Mouse (Mus musculus) lung, adult 2 months (tissue): ENCODE measurements at regions not wholly inside any gene's neighbourhood (a gene's known extent, or its start where the extent isn't known, plus 50 kb on each side); places are given as distances from the start of the nearest gene placed in this dataset.

Source experiments
- DNase-seq: peaks from one replicate; pipeline ENCODE4 v3.0.0; 2022
- H3K4me1 ChIP-seq: fragments of 200-500 bp; 2 replicates; pipeline ENCODE4 v1.6.1; 2011; ENCODE audit warnings: low read length; ENCODE audit not compliant: control insufficient read depth, insufficient read depth
- H3K4me3 ChIP-seq: fragments of 200-500 bp; replicated peaks from 2 replicates; pipeline ENCODE3; 2011; ENCODE audit warnings: low read depth, mild to moderate bottlenecking, control low read depth, low read length; ENCODE audit errors: extremely low read depth
- CTCF ChIP-seq: fragments of 200-500 bp; IDR thresholded peaks from 2 replicates; pipeline ENCODE4 v1.5.1; 2011; ENCODE audit warnings: mild to moderate bottlenecking, low read length, control low read depth; ENCODE audit not compliant: insufficient read depth
- POLR2A ChIP-seq: fragments of 200-500 bp; IDR thresholded peaks from 2 replicates; pipeline ENCODE4 v1.6.1; 2011; ENCODE audit warnings: low read depth, mild to moderate bottlenecking, control low read depth, low read length, borderline replicate concordance; ENCODE audit errors: extremely low read depth
- WGBS: fragments of 180-500 bp; shearing (Covaris S2); methylation state at CpG from one replicate; pipeline ENCODE4 v1.1.7; 2018; 5-methylcytosine and 5-hydroxymethylcytosine counted together

DNA sequence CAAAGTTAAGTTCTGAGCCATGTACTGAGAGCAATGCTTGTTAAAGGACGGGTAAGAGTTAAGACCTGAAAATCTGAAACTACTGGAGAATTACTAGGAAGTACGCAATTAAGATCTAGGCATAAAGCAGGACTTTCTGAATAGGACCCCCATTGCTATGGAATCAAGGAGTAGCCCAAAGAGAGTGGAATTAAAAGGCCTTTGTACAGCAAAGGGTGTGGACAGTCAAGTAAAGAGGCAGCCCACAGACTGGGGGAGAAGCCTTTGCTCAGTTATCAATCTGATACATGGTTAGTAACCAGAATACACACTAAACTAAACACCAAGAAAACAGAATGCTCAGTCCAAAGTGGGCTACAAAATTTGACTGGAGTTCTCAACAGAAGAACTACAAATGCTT, 104.2 kb upstream of the Serp2 start:
- Histone ChIP-seq H3K4me1 (peaks cover 14% of the 10 kb centered on the region), H3K4me3 (no peak overlapping the region)
- DNase-seq, result no peak
- WGBS, result 94% methylated on average over 2 of the region's 2 CpGs
- TF ChIP-seq POLR2A (no peak), CTCF (no peak)

- H3K4me3 ChIP-seq, result no peak overlapping the region
- WGBS, result 39% methylated on average over 15 of the region's 15 CpGs
- DNase-seq, result no peak
- TF ChIP-seq POLR2A (no peak), CTCF (no peak)
- peaks cover 10% of the 10 kb centered on the region for H3K4me1 ChIP-seq
These were observed 102.3 kb upstream of the Serp2 start for GRCm38 (mm10) chr14:76658952-76659502.

GRCm38 (mm10) chr14:76657784-76658610, 101.3 kb upstream of the Serp2 start:
- peak; percentile 62 for DNase-seq
- no peak for TF ChIP-seq CTCF
- TF ChIP-seq POLR2A, result no peak
- WGBS, result 38% methylated on average over 9 of the region's 9 CpGs
- no peak overlapping the region for H3K4me3 ChIP-seq
- H3K4me1 ChIP-seq, result peaks cover 10% of the 10 kb centered on the region

- WGBS, result 50% methylated on average over 7 of the region's 7 CpGs
- Histone ChIP-seq H3K4me1 (peaks cover 10% of the 10 kb centered on the region), H3K4me3 (no peak overlapping the region)
- DNase-seq, result no peak
- TF ChIP-seq POLR2A (no peak), CTCF (no peak)
These were observed 100.7 kb upstream of the Serp2 start for GRCm38 (mm10) chr14:76657375-76657774.

DNA sequence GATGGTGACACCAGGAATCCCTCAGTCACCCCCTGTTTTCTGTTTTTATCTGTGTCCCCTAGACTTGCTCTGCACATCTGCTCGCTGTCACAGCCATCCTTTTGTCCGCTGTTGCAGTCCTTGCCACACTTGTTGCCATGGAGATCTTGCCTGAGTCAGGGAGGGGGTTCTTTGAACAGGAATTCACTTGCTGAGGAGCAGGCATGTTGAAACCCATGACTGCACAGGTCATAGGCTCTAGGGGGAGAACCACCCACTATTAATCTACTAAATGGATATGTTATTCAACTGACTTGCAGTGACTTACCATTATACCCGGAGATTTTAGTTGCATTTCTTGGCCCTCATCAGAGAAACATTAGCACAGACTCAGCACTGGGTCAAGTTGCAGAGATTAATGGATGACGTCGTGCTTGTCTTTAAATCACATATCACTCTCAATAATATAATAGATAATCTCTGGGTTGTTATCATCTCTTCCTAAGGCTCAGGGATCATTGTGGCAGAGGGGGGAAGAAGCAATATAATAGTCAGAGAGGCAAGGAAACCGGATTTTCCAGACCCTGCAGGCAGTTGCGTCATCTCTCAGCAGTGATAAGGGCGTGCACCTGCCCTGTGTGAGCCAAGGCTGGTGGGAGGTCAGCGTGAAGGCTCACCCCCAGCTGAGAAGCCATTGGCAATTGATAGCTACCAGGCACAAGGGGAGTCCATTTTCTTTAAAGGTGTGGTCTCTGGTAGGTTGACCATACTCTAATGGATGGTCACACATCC, 95.9 kb upstream of the Serp2 start:
- TF ChIP-seq POLR2A (no peak), CTCF (no peak)
- DNase-seq, result no peak
- H3K4me3 ChIP-seq, result no peak overlapping the region
- no peaks in the 10 kb centered on the region for H3K4me1 ChIP-seq
- 69% methylated on average over 9 of the region's 9 CpGs for WGBS

GRCm38 (mm10) chr14:76651096-76651495, 94.4 kb upstream of the Serp2 start:
- Histone ChIP-seq H3K4me3 (no peak overlapping the region), H3K4me1 (no peaks in the 10 kb centered on the region)
- no peak for DNase-seq
- TF ChIP-seq POLR2A (no peak), CTCF (no peak)
- WGBS, result 94% methylated on average over 8 of the region's 8 CpGs

GRCm38 (mm10) chr14:76649927-76650326, 93.2 kb upstream of the Serp2 start:
- WGBS, result 93% methylated on average over 3 of the region's 3 CpGs
- TF ChIP-seq POLR2A, result no peak
- TF ChIP-seq CTCF, result no peak
- H3K4me1 ChIP-seq, result no peaks in the 10 kb centered on the region
- no peak overlapping the region for H3K4me3 ChIP-seq
- no peak for DNase-seq

DNA sequence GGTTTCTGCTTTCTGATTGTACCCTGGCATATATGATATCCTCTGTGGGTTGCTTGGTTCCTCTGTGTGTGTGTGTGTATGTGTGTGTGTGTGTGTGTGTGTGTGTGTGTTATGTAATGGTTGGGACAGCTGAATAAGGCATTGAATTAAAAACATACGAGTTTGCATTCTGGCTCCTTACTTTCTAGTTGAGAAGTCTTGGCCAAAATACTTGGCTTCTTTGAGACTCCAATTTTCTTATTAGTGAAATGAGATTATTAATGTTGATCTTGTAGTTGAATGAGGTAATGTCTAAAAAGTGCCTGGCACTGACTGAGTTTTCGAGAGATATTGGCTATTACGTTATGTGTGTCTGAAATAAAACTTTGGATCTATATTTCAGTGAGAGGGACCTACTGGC, 88.0 kb upstream of the Serp2 start:
- 59% methylated on average over 3 of the region's 3 CpGs for WGBS
- H3K4me3 ChIP-seq, result no peak overlapping the region
- TF ChIP-seq POLR2A (no peak), CTCF (no peak)
- H3K4me1 ChIP-seq, result no peaks in the 10 kb centered on the region
- no peak for DNase-seq

GRCm38 (mm10) chr14:76641752-76642529, 85.3 kb upstream of the Serp2 start:
- DNase-seq, result no peak
- H3K4me3 ChIP-seq, result no peak overlapping the region
- TF ChIP-seq POLR2A (no peak), CTCF (no peak)
- no peaks in the 10 kb centered on the region for H3K4me1 ChIP-seq
- WGBS, result 92% methylated on average over 4 of the region's 4 CpGs
